Mouse (Mus musculus): ENCODE data around the gene Pusl1. TPM values are rescaled to one million over a fixed set of nuclear protein-coding genes. Genes with fewer than 3 reads are reported as not detected.

Gene Pusl1
- polyA plus RNA-seq, 1 experiment from 2014 or later: 53.7 TPM

DNA sequence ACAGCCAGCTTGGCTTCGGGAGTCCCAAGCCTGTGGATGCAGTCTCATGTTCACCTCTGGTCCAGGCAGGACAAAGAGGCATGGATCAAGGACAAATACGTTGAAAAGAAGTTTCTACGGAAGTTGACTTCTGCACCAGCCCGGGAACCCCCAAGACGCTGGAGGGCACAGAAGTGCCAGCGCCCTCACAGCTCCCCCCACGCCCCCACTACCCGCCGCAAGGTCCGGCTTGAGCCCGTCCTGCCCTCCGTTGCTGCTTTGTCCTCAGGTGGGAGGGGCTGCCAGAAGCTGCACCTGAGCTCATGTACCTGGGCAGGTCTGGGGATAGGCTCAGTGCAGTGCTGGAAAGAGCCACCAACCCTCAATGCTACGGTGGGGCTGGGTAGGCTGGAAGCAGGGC is 11.7 kb upstream of the Pusl1 start:
- Histone ChIP-seq H3K9me3 (ENCODE audit: control insufficient read depth, low read length) (no peaks in the 10 kb centered on the region), H3K4me1 (replicated peaks; ENCODE audit: control insufficient read depth, insufficient read depth, low read length) (no peaks in the 10 kb centered on the region), H3K27ac (ENCODE audit: low read depth, low read length) (no peak overlapping the region), H3K4me3 (ENCODE audit: low read depth, low read length) (no peak overlapping the region), H3K9ac (ENCODE audit: low read length) (no peak overlapping the region), H3K36me3 (ENCODE audit: control insufficient read depth, insufficient read depth, low read length) (peaks cover 7% of the 10 kb centered on the region; the same call in 1 of the 2 replicates), H3K27me3 (ENCODE audit: control insufficient read depth, insufficient read depth, low read length) (no peaks in the 10 kb centered on the region), H3K4me2 (ENCODE audit: low read depth, low read length, severe bottlenecking) (no peak overlapping the region)
- DNase-seq (ENCODE audit: low spot score) (no peak), ATAC-seq (replicated peaks; ENCODE audit: low FRiP score) (no peak)
- 94% methylated on average over 13 of the region's 13 CpGs for WGBS

DNA sequence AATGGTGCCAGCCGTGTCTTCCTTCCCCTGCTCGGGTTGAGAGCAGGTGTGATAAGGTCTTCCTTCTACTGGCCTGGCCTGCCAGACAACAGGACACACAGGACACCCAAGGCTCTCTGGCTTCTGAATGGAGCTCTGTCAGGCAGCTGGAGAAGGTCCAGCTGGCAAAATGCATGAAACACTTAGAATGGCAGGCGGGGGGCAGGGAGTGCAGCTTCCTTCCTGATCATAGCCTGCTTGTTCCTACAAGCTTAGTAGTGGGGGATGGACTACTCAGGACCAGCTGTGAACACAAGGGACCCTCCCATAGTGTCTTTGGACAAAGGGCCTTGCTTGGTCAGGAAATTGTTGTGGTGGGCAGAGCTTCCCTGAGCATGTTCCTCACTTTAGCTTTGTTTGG is 9.6 kb upstream of the Pusl1 start:
- Histone ChIP-seq H3K4me1 (replicated peaks; ENCODE audit: control insufficient read depth, insufficient read depth, low read length) (no peaks in the 10 kb centered on the region), H3K4me2 (ENCODE audit: low read depth, low read length, severe bottlenecking) (no peak overlapping the region), H3K9me3 (ENCODE audit: control insufficient read depth, low read length) (no peaks in the 10 kb centered on the region), H3K36me3 (ENCODE audit: control insufficient read depth, insufficient read depth, low read length) (peaks cover 7% of the 10 kb centered on the region; the same call in 1 of the 2 replicates), H3K4me3 (ENCODE audit: low read depth, low read length) (no peak overlapping the region), H3K27ac (ENCODE audit: low read depth, low read length) (no peak overlapping the region), H3K9ac (ENCODE audit: low read length) (no peak overlapping the region), H3K27me3 (ENCODE audit: control insufficient read depth, insufficient read depth, low read length) (no peaks in the 10 kb centered on the region)
- ATAC-seq (replicated peaks; ENCODE audit: low FRiP score): no peak
- peak; percentile 42 for DNase-seq (ENCODE audit: low spot score)
- 82% methylated on average over 3 of the region's 3 CpGs for WGBS

DNA sequence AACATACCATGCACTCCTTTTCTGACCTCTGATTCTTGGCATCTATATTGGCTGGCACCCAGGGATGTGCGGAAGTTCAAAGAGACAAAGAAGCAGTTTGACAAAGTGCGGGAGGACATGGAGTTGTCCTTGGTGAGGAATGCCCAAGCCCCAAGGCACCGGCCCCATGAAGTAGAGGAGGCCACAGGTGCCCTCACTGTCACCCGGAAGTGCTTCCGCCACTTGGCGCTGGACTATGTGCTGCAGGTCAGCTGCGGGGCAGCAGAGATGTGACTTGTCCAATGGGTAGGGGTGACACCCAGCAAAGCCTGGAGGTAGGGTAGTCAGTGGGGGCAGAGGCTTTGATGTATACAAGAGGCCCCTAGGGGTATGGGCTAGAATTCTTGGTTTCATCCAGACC is 7.8 kb upstream of the Pusl1 start:
- Histone ChIP-seq H3K9me3 (ENCODE audit: control insufficient read depth, low read length) (no peaks in the 10 kb centered on the region), H3K36me3 (ENCODE audit: control insufficient read depth, insufficient read depth, low read length) (peaks cover 7% of the 10 kb centered on the region; the same call in 1 of the 2 replicates), H3K27me3 (ENCODE audit: control insufficient read depth, insufficient read depth, low read length) (no peaks in the 10 kb centered on the region), H3K4me2 (ENCODE audit: low read depth, low read length, severe bottlenecking) (no peak overlapping the region), H3K9ac (ENCODE audit: low read length) (no peak overlapping the region), H3K27ac (ENCODE audit: low read depth, low read length) (no peak overlapping the region), H3K4me3 (ENCODE audit: low read depth, low read length) (no peak overlapping the region), H3K4me1 (replicated peaks; ENCODE audit: control insufficient read depth, insufficient read depth, low read length) (0 out of 2 replicates have a peak, but pooled peaks cover 2% of the 10 kb centered on the region)
- 97% methylated on average over 7 of the region's 7 CpGs for WGBS
- ATAC-seq (replicated peaks; ENCODE audit: low FRiP score) (no peak), DNase-seq (ENCODE audit: low spot score) (peak; percentile 32)

DNA sequence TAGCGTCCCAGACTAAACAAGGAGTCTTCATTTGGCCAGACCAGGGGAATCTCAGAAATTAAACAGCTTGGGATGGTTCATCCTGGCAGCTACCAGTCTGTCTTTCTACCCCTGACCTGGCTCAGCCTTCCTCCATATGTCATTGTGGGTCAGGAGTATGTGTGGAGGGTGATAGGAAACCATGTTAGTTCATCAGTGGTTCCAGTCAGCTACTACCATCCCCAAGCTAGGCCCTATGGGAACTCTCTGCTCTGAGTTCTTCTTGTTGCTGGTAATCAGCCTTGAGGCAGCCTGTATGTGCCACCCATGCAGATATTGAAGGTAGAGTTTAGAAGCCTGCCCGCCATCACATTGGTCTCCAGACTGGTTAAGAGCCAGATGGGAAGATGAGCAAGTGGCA is 6.7 kb upstream of the Pusl1 start:
- ATAC-seq (replicated peaks; ENCODE audit: low FRiP score) (no peak), DNase-seq (ENCODE audit: low spot score) (peak; percentile 22)
- no peaks in the 10 kb centered on the region for H3K27me3 ChIP-seq (ENCODE audit: control insufficient read depth, insufficient read depth, low read length)
- H3K36me3 ChIP-seq (ENCODE audit: control insufficient read depth, insufficient read depth, low read length): peaks cover 3% of the 10 kb centered on the region; the same call in 1 of the 2 replicates
- no peaks in the 10 kb centered on the region for H3K9me3 ChIP-seq (ENCODE audit: control insufficient read depth, low read length)
- no peak overlapping the region for H3K9ac ChIP-seq (ENCODE audit: low read length)
- 96% methylated on average over 2 of the region's 2 CpGs for WGBS
- no peak overlapping the region for H3K4me2 ChIP-seq (ENCODE audit: low read depth, low read length, severe bottlenecking)
- H3K4me1 ChIP-seq (replicated peaks; ENCODE audit: control insufficient read depth, insufficient read depth, low read length): peaks cover 9% of the 10 kb centered on the region; the same call in 1 of the 2 replicates
- H3K4me3 ChIP-seq (ENCODE audit: low read depth, low read length): no peak overlapping the region
- no peak overlapping the region for H3K27ac ChIP-seq (ENCODE audit: low read depth, low read length)

DNA sequence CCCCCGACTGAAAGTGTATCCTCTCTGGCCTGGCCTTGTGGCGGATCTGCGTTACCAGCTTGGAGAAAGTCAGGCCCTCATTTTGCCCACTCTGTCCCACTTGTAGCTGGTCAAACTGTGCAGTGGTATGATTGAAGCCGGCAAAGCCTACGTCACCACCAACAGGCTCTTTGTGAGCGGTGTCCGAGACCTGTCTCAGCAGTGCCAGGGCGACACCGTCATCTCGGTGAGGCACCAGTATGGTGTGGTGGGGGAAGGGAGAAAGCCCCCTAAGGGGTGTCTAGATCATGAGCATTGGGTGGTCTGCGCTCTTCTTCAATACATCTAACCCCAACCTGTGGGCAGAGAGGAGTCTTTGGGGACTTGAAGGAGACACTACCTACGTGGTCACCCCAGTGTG is 4.9 kb upstream of the Pusl1 start:
- no peak overlapping the region for H3K4me3 ChIP-seq (ENCODE audit: low read depth, low read length)
- peaks cover 3% of the 10 kb centered on the region; the same call in 1 of the 2 replicates for H3K36me3 ChIP-seq (ENCODE audit: control insufficient read depth, insufficient read depth, low read length)
- H3K27me3 ChIP-seq (ENCODE audit: control insufficient read depth, insufficient read depth, low read length): no peaks in the 10 kb centered on the region
- no peak for ATAC-seq (replicated peaks; ENCODE audit: low FRiP score)
- no peaks in the 10 kb centered on the region for H3K9me3 ChIP-seq (ENCODE audit: control insufficient read depth, low read length)
- no peak overlapping the region for H3K9ac ChIP-seq (ENCODE audit: low read length)
- DNase-seq (ENCODE audit: low spot score): peak; percentile 44
- 97% methylated on average over 12 of the region's 12 CpGs for WGBS
- no peak overlapping the region for H3K27ac ChIP-seq (ENCODE audit: low read depth, low read length)
- H3K4me2 ChIP-seq (ENCODE audit: low read depth, low read length, severe bottlenecking): no peak overlapping the region
- peaks cover 11% of the 10 kb centered on the region; the same call in 1 of the 2 replicates for H3K4me1 ChIP-seq (replicated peaks; ENCODE audit: control insufficient read depth, insufficient read depth, low read length)

GRCm38 (mm10) chr4:155895826-155896225 is 4.2 kb upstream of the Pusl1 start:
- H3K9ac ChIP-seq (ENCODE audit: low read length): no peak overlapping the region
- no peak for ATAC-seq (replicated peaks; ENCODE audit: low FRiP score)
- no peaks in the 10 kb centered on the region for H3K9me3 ChIP-seq (ENCODE audit: control insufficient read depth, low read length)
- no peak overlapping the region for H3K27ac ChIP-seq (ENCODE audit: low read depth, low read length)
- peak; percentile 44 for DNase-seq (ENCODE audit: low spot score)
- peaks cover 3% of the 10 kb centered on the region; the same call in 1 of the 2 replicates for H3K36me3 ChIP-seq (ENCODE audit: control insufficient read depth, insufficient read depth, low read length)
- peaks cover 13% of the 10 kb centered on the region; the same call in 1 of the 2 replicates for H3K4me1 ChIP-seq (replicated peaks; ENCODE audit: control insufficient read depth, insufficient read depth, low read length)
- 91% methylated on average over 4 of the region's 4 CpGs for WGBS
- no peaks in the 10 kb centered on the region for H3K27me3 ChIP-seq (ENCODE audit: control insufficient read depth, insufficient read depth, low read length)
- H3K4me2 ChIP-seq (ENCODE audit: low read depth, low read length, severe bottlenecking): no peak overlapping the region
- no peak overlapping the region for H3K4me3 ChIP-seq (ENCODE audit: low read depth, low read length)

GRCm38 (mm10) chr4:155895216-155895615 is 3.6 kb upstream of the Pusl1 start:
- no peaks in the 10 kb centered on the region for H3K9me3 ChIP-seq (ENCODE audit: control insufficient read depth, low read length)
- no peak overlapping the region; the same call in 1 of the 2 replicates for H3K9ac ChIP-seq (ENCODE audit: low read length)
- H3K4me2 ChIP-seq (ENCODE audit: low read depth, low read length, severe bottlenecking): no peak overlapping the region
- peaks cover 17% of the 10 kb centered on the region; the same call in 1 of the 2 replicates for H3K4me1 ChIP-seq (replicated peaks; ENCODE audit: control insufficient read depth, insufficient read depth, low read length)
- H3K4me3 ChIP-seq (ENCODE audit: low read depth, low read length): no peak overlapping the region
- H3K27me3 ChIP-seq (ENCODE audit: control insufficient read depth, insufficient read depth, low read length): no peaks in the 10 kb centered on the region
- ATAC-seq (replicated peaks; ENCODE audit: low FRiP score) (no peak), DNase-seq (ENCODE audit: low spot score) (peak; percentile 50)
- H3K27ac ChIP-seq (ENCODE audit: low read depth, low read length): no peak overlapping the region
- peaks cover 3% of the 10 kb centered on the region; the same call in 1 of the 2 replicates for H3K36me3 ChIP-seq (ENCODE audit: control insufficient read depth, insufficient read depth, low read length)
- WGBS: 49% methylated on average over 6 of the region's 6 CpGs

DNA sequence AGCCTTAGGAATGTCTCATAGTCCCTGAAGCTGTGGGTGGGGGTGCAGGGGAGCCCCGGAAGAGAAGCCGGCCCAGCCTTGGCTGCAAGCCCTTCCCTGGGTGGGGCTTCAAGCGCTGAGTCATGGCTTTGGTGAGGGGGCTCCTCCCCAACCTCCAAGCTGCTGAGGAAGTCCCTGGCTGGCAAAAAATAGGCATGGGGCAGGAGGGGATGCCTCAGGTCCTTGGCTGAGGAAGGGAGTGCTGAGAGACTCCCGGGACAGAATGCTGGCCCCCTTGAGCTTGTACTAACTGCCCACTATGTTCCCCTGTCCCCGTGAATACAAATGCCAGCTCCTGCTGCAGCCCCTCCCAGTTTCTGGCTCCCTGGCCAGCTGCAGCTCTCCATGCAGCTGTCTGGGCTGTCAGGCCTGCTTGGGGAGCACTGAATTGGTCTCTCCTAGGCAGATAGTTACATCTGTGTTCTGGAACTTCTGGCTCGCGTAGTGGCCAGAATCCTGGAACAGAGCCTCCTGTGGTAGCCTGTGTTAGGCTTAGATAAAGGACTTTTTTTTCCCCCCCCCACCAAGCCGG is 2.8 kb upstream of the Pusl1 start:
- peaks cover 17% of the 10 kb centered on the region; the same call in 1 of the 2 replicates for H3K4me1 ChIP-seq (replicated peaks; ENCODE audit: control insufficient read depth, insufficient read depth, low read length)
- peak overlapping the region; percentile 21; the same call in 1 of the 2 replicates for H3K9ac ChIP-seq (ENCODE audit: low read length)
- 44% methylated on average over 8 of the region's 8 CpGs for WGBS
- ATAC-seq (replicated peaks; ENCODE audit: low FRiP score) (no peak), DNase-seq (ENCODE audit: low spot score) (peak; percentile 54)
- H3K36me3 ChIP-seq (ENCODE audit: control insufficient read depth, insufficient read depth, low read length): no peaks in the 10 kb centered on the region; the same call in 1 of the 2 replicates
- peak overlapping the region; percentile 15; the same call in 1 of the 2 replicates for H3K4me2 ChIP-seq (ENCODE audit: low read depth, low read length, severe bottlenecking)
- H3K27ac ChIP-seq (ENCODE audit: low read depth, low read length): no peak overlapping the region
- no peaks in the 10 kb centered on the region for H3K9me3 ChIP-seq (ENCODE audit: control insufficient read depth, low read length)
- 0 out of 2 replicates have a peak overlapping the region, but pooled peaks have one; percentile 5 for H3K4me3 ChIP-seq (ENCODE audit: low read depth, low read length)
- no peaks in the 10 kb centered on the region for H3K27me3 ChIP-seq (ENCODE audit: control insufficient read depth, insufficient read depth, low read length)

All from forebrain, embryonic 11.5 days (tissue).